Mouse (Mus musculus): Measurements from ENCODE around the gene Spata31d1a. TPM values are rescaled to one million over a fixed set of nuclear protein-coding genes. Genes with fewer than 3 reads are reported as not detected.

Gene Spata31d1a
- polyA plus RNA-seq, 1 experiment, result not detected

DNA sequence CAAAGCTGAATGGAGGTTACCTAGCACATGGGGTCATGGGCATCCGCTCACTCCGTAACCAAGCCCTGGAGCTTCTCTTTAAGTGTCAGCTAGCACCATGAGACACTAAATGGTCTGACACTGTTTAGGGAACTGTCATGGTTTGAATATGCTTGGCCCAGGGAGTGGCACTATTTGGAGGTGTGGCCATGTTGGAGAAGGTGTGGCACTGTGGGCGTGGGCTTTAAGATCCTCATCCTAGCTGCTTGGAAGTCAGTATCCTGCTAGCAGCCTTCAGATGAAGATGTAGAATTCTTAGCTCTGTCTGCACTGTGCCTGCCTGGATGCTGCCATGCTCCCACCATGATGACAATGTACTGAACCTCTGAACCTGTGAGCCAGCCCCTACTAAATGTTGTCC lies 49.8 kb downstream of the Spata31d1a start:
- TF ChIP-seq POLR2A (IDR thresholded peaks at IDR 0.05; ENCODE audit: borderline replicate concordance, control insufficient read depth, low read depth, low read length) (no peak), CTCF (IDR thresholded peaks at IDR 0.05; ENCODE audit: control insufficient read depth, insufficient read depth, low read length) (no peak)
- WGBS, result 85% methylated on average over 3 of the region's 3 CpGs
- no peak overlapping the region for H3K27ac ChIP-seq (ENCODE audit: control insufficient read depth, insufficient read depth, low read depth, low read length, poor library complexity)
- no peak overlapping the region for H3K4me3 ChIP-seq (replicated peaks; ENCODE audit: control insufficient read depth, low read depth, low read length)
- peaks cover 3% of the 10 kb centered on the region; the same call in 1 of the 2 replicates for H3K4me1 ChIP-seq (ENCODE audit: control insufficient read depth, insufficient read depth, low read length)

DNA sequence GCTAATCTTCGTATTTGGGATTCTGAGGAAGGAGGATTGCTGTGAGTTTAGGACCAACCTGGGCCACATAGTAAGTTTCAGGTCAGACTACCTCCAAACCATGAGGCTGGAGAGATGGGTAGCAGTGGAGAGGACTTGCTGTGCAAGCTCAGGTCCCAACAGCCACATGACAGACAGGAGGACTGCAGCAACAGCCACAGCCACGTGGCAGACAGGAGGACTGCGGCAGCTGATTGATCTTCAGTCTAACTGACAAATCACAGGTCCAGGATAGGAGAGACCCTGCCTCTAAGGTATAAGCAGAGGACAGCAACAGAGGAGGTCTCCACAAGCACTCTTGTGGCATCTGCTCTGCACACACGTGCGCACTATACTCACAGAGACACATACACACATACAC lies 52.3 kb downstream of the Spata31d1a start:
- WGBS, result 84% methylated on average over 5 of the region's 5 CpGs
- TF ChIP-seq POLR2A (IDR thresholded peaks at IDR 0.05; ENCODE audit: borderline replicate concordance, control insufficient read depth, low read depth, low read length) (no peak), CTCF (IDR thresholded peaks at IDR 0.05; ENCODE audit: control insufficient read depth, insufficient read depth, low read length) (no peak)
- Histone ChIP-seq H3K27ac (ENCODE audit: control insufficient read depth, insufficient read depth, low read depth, low read length, poor library complexity) (no peak overlapping the region), H3K4me3 (replicated peaks; ENCODE audit: control insufficient read depth, low read depth, low read length) (no peak overlapping the region), H3K4me1 (ENCODE audit: control insufficient read depth, insufficient read depth, low read length) (peaks cover 4% of the 10 kb centered on the region; the same call in 1 of the 2 replicates)

DNA sequence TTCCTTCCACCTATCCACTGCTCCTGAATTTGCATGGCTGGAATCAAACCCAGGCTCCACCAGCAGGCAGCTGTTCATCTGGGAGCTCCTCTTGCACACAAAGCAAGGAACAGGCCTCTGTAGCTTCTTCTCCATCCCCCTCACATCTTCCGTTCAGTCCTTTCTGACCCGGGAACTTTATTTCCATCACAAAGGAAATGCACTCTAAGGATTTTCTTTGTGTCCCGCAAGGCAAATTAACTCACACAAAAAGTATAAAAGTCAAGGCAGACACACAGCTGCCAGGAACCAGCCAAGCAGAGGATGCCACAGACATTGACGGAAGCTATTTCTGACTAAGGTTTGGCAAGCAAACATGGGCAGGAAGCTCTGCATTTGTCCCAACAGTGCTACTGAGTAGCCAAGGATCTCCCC lies 53.1 kb downstream of the Spata31d1a start:
- Histone ChIP-seq H3K4me1 (ENCODE audit: control insufficient read depth, insufficient read depth, low read length) (peaks cover 4% of the 10 kb centered on the region; the same call in 1 of the 2 replicates), H3K4me3 (replicated peaks; ENCODE audit: control insufficient read depth, low read depth, low read length) (no peak overlapping the region), H3K27ac (ENCODE audit: control insufficient read depth, insufficient read depth, low read depth, low read length, poor library complexity) (no peak overlapping the region)
- no peak for TF ChIP-seq POLR2A (IDR thresholded peaks at IDR 0.05; ENCODE audit: borderline replicate concordance, control insufficient read depth, low read depth, low read length)
- TF ChIP-seq CTCF (IDR thresholded peaks at IDR 0.05; ENCODE audit: control insufficient read depth, insufficient read depth, low read length), result no peak
- WGBS, result 39% methylated on average over 4 of the region's 4 CpGs

DNA sequence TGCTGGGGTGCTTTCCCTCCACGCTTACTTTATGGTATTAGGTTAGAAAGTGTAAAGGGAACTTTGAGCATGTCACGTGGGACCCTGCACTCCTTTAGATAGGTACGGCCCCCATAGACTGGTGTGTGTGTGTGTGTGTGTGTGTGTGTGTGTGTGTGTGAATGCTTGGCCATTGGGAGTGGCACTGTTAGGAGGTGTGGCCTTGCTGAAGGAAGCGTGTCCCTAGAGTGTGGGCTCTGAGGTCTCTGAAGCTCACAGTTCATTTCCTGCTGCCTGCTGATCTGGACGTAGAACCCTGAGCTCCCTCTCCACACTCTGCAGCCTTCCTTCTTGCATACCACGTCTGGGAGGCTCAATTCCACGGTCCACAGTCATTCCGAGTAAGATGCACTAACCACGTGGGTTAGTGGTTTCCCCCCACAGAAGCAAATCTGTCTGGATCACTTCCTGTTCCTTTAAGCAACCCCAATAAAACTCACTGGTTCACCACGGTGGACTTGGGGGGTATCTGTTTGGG lies 53.8 kb downstream of the Spata31d1a start:
- Histone ChIP-seq H3K4me3 (replicated peaks; ENCODE audit: control insufficient read depth, low read depth, low read length) (no peak overlapping the region), H3K27ac (ENCODE audit: control insufficient read depth, insufficient read depth, low read depth, low read length, poor library complexity) (no peak overlapping the region), H3K4me1 (ENCODE audit: control insufficient read depth, insufficient read depth, low read length) (peaks cover 4% of the 10 kb centered on the region; the same call in 1 of the 2 replicates)
- no peak for TF ChIP-seq POLR2A (IDR thresholded peaks at IDR 0.05; ENCODE audit: borderline replicate concordance, control insufficient read depth, low read depth, low read length)
- no peak for TF ChIP-seq CTCF (IDR thresholded peaks at IDR 0.05; ENCODE audit: control insufficient read depth, insufficient read depth, low read length)
- 9% methylated on average over 10 of the region's 10 CpGs for WGBS

DNA sequence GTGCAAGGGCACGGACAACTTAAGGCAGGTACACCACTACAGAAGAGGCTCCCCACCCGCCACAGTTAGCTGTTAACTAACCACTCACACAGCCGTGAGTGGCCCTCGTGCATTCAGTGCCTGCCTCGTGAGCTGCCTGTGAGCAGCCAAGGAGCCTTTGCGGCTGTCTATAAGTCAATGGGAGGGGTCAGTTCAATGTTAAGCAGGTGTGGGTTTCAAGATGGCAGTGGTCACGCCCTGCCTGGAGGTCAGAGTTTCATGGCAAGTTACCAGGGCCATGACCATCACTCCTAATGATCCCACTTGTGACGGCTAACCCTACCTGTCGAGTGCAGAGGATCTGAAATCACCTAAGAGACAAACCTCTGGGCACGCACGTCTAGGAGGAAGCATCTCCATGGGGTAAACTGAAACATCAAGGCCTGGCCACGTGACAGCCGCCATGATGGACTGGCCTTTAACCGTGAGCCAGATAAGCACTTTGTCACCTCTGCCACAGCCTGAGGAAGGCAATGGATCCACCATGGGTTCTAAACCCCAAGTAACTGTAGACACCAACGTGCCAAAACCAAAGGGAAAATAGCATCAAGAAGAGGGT lies 54.3 kb downstream of the Spata31d1a start:
- no peak overlapping the region for H3K4me3 ChIP-seq (replicated peaks; ENCODE audit: control insufficient read depth, low read depth, low read length)
- no peak for TF ChIP-seq CTCF (IDR thresholded peaks at IDR 0.05; ENCODE audit: control insufficient read depth, insufficient read depth, low read length)
- no peak for TF ChIP-seq POLR2A (IDR thresholded peaks at IDR 0.05; ENCODE audit: borderline replicate concordance, control insufficient read depth, low read depth, low read length)
- H3K27ac ChIP-seq (ENCODE audit: control insufficient read depth, insufficient read depth, low read depth, low read length, poor library complexity), result no peak overlapping the region
- peaks cover 4% of the 10 kb centered on the region; the same call in 1 of the 2 replicates for H3K4me1 ChIP-seq (ENCODE audit: control insufficient read depth, insufficient read depth, low read length)
- WGBS, result 80% methylated on average over 15 of the region's 15 CpGs

DNA sequence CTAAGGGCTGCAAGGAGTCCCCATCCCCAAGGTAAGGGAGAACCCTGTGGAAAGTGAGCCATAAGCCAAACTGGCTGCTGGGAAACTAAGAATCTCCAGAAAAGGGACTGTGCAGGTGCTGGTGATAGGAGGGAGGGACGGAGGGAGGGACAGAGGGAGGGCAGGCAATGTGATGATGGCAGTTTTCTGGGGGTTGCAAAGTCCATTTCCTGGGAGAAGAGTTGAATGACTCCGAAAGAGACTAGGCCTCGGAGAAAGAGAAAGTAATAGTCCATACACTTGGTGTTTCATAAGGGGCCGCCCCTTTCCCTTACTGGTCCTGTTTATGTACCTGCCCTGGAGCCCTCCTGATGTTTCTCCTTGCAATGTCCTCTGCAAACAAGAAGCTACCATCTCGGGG lies 55.7 kb downstream of the Spata31d1a start:
- Histone ChIP-seq H3K4me1 (ENCODE audit: control insufficient read depth, insufficient read depth, low read length) (peaks cover 4% of the 10 kb centered on the region; the same call in 1 of the 2 replicates), H3K27ac (ENCODE audit: control insufficient read depth, insufficient read depth, low read depth, low read length, poor library complexity) (no peak overlapping the region), H3K4me3 (replicated peaks; ENCODE audit: control insufficient read depth, low read depth, low read length) (no peak overlapping the region)
- TF ChIP-seq POLR2A (IDR thresholded peaks at IDR 0.05; ENCODE audit: borderline replicate concordance, control insufficient read depth, low read depth, low read length), result no peak
- TF ChIP-seq CTCF (IDR thresholded peaks at IDR 0.05; ENCODE audit: control insufficient read depth, insufficient read depth, low read length), result no peak
- 82% methylated on average over 5 of the region's 5 CpGs for WGBS

DNA sequence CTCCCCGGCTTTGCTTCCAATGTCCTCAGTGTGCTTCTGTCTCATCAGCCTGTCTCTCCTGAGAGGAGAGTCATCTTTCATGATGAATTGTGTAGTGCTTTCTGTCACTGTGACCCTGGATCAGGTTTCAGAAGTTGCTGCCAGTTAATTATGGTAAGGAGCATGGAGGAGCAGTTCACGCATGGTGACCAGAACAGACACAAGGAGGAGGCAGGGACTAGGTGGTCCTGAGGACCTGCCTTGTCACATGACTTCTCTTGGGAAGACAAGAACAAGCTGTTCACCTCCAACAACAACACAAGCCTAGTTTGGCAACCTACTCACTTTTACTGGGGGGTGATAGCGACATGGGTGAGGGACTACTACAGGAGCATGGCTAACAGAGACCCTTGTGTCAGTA lies 57.0 kb downstream of the Spata31d1a start:
- TF ChIP-seq POLR2A (IDR thresholded peaks at IDR 0.05; ENCODE audit: borderline replicate concordance, control insufficient read depth, low read depth, low read length) (no peak), CTCF (IDR thresholded peaks at IDR 0.05; ENCODE audit: control insufficient read depth, insufficient read depth, low read length) (no peak)
- Histone ChIP-seq H3K27ac (ENCODE audit: control insufficient read depth, insufficient read depth, low read depth, low read length, poor library complexity) (no peak overlapping the region), H3K4me1 (ENCODE audit: control insufficient read depth, insufficient read depth, low read length) (peaks cover 4% of the 10 kb centered on the region; the same call in 1 of the 2 replicates), H3K4me3 (replicated peaks; ENCODE audit: control insufficient read depth, low read depth, low read length) (no peak overlapping the region)
- WGBS, result 93% methylated on average over 3 of the region's 3 CpGs

DNA sequence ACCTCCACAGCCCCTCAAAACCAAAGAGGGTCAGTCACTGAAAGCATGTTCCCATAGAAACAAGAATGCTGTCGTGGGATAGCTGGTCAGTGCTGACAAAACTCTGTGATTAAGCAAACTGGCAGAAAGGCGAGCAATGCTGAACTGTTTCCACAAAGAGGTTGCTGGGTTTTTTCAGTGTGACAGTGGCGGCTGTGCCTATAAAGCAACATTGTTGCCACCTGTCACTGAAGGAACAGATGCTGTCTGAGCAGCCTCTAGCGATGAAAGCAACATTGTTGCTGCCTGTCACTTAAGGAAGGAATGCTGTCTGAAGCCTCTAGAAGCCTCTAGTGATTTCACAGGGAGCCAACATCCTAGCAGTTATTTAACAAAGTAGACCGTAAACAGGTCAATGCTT lies 57.5 kb downstream of the Spata31d1a start:
- TF ChIP-seq CTCF (IDR thresholded peaks at IDR 0.05; ENCODE audit: control insufficient read depth, insufficient read depth, low read length), result no peak
- TF ChIP-seq POLR2A (IDR thresholded peaks at IDR 0.05; ENCODE audit: borderline replicate concordance, control insufficient read depth, low read depth, low read length), result no peak
- WGBS, result 74% methylated on average over 5 of the region's 5 CpGs
- Histone ChIP-seq H3K4me3 (replicated peaks; ENCODE audit: control insufficient read depth, low read depth, low read length) (no peak overlapping the region), H3K27ac (ENCODE audit: control insufficient read depth, insufficient read depth, low read depth, low read length, poor library complexity) (no peak overlapping the region), H3K4me1 (ENCODE audit: control insufficient read depth, insufficient read depth, low read length) (peaks cover 4% of the 10 kb centered on the region; the same call in 1 of the 2 replicates)

Other genes starting within 250 kb of the Spata31d1a start
- 18.0 and 56.6 TPM in 2 replicates for gene Agtpbp1, start 125.1 kb downstream of the Spata31d1a start, polyA plus RNA-seq (2011; ENCODE audit: insufficient read depth, insufficient read length, low replicate concordance, missing spikeins)
- 33.4 and 94.8 TPM in 2 replicates for gene Naa35, start 125.1 kb downstream of the Spata31d1a start, polyA plus RNA-seq (2011; ENCODE audit: insufficient read depth, insufficient read length, low replicate concordance, missing spikeins)
- 12.7 and 13.9 TPM in 2 replicates for gene Golm1, start 34.5 kb downstream of the Spata31d1a start, polyA plus RNA-seq (2011; ENCODE audit: insufficient read depth, insufficient read length, low replicate concordance, missing spikeins)
- gene 4921517D22Rik, start 16.2 kb downstream of the Spata31d1a start, polyA plus RNA-seq (2011; ENCODE audit: insufficient read depth, insufficient read length, low replicate concordance, missing spikeins), result not detected in 2 replicates
- not detected in 2 replicates for gene Spata31d1b, start 2.0 kb upstream of the Spata31d1a start, polyA plus RNA-seq (2011; ENCODE audit: insufficient read depth, insufficient read length, low replicate concordance, missing spikeins)
- gene Spata31d1d, start 21.4 kb upstream of the Spata31d1a start, polyA plus RNA-seq (2011; ENCODE audit: insufficient read depth, insufficient read length, low replicate concordance, missing spikeins), result not detected in 2 replicates
- not detected in 2 replicates for gene 1700014D04Rik, start 36.4 kb upstream of the Spata31d1a start, polyA plus RNA-seq (2011; ENCODE audit: insufficient read depth, insufficient read length, low replicate concordance, missing spikeins)
- gene Isca1, start 59.5 kb upstream of the Spata31d1a start, polyA plus RNA-seq (2011; ENCODE audit: insufficient read depth, insufficient read length, low replicate concordance, missing spikeins), result 95.1 and 226 TPM in 2 replicates
- 30.5 TPM in 1 of 2 replicates, not detected in the other for gene Gm49354, start 71.9 kb upstream of the Spata31d1a start, polyA plus RNA-seq (2011; ENCODE audit: insufficient read depth, insufficient read length, low replicate concordance, missing spikeins)
- 236 and 243 TPM in 2 replicates for gene Tut7, start 112.8 kb upstream of the Spata31d1a start, polyA plus RNA-seq (2011; ENCODE audit: insufficient read depth, insufficient read length, low replicate concordance, missing spikeins)

Data from bone marrow, adult 2 months (tissue).